Mouse (Mus musculus) forelimb bud, embryonic 11.5 days (tissue): ENCODE data around the gene Arid3c.
A peak's percentile ranks its signal among the peaks of the same experiment; 100 is the strongest.

Experiments
- DNase-seq: peaks from one replicate; pipeline ENCODE4 v3.0.0-alpha.2; 2012; ENCODE audit warnings: low read depth, low spot score

Gene Arid3c

DNA sequence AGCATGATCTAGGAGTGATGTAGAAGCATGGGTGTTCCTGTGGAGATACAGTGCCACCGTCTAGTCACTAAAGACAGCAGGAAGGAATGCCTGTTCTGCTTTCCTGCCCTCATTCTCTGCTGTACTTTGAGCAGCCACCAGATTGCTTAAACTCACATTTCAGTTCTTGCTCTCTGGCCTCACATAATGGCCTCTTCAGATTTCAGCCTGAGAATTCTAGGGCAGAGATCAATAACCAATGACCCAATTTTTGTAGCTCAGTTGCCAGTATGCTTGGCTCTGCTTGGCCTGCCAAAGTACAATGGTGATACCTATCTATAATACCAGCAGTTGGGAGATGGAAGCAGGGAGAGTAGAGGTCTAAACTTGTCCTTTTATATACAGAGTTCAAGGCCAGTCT is 14.1 kb upstream of the Arid3c start:
- DNase-seq, result no peak

DNA sequence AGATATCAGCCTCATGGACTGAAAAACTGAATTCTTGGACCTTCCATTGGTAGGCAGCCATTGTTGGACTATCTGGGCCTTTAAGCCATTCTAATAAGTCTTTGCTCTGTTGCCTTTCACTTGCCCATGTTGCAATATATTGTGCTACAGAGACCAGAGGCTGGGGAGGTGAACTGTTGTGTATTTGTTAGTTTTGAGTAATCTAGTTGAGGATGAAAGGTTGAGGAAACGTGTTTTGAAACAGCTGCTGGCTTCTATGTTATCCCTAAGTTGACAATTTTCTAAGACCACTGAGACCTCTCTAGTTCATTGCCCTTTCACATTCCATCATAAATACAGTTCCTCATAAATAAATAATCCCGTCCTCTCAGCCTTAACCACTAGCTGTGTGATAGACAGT is 13.2 kb upstream of the Arid3c start:
- DNase-seq, result no peak

DNA sequence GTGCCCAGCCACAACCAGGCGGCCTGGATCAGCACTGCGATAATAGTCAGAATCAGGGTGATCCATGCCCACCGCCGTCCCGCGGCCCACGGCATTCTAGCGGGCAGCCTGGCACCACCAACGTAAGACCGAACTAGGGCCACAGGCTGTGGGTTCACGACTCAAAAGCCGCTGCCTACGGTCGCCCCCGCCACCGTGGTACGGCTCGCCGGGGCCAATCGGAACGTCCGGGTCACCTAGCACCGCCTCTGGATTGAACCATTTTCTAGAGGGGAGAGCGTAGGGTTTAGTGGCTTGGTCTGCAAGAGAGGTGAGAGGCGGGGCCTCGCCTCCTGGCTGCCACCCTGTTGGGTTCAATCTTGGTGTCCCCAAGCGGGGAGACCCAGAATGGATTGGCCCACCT is 10.2 kb upstream of the Arid3c start:
- DNase-seq, result peak; percentile 96

DNA sequence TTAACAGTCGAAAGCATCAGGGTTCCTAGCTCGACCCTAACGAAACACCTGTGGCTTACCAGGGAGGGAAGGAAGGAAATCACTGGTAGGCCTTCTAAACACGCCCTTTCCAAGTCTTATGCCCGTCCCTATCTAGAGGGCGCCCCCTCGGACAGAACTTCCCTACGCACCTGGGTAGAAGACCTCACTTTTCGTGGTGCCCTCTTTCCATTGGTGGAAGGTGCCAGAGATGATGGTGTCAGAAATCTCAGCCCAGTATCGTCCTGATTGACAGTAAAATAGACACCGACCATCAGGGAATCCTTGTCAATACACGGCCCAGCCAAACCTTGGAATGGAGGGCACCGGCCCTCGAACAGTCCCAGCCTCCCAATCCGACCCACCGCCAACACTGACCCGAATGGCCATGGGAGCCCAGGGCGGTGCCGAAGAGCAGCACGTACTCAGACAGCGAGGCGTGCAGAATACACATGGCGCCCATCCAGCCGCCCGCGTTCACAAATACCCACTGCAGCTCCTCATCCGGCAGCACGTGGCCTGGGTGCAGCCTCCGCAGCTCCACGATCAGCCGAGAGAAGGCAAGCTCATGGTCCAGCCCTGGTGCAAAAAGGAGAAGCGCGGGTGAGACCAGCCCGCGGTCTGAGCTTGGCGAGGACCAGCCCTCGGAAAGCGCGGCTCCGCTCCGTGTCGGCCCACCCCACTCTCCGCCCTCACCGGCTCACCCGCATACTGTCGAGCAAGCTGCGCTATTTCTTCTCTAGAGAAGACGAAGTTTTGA is 9.6 kb upstream of the Arid3c start:
- DNase-seq, result no peak

DNA sequence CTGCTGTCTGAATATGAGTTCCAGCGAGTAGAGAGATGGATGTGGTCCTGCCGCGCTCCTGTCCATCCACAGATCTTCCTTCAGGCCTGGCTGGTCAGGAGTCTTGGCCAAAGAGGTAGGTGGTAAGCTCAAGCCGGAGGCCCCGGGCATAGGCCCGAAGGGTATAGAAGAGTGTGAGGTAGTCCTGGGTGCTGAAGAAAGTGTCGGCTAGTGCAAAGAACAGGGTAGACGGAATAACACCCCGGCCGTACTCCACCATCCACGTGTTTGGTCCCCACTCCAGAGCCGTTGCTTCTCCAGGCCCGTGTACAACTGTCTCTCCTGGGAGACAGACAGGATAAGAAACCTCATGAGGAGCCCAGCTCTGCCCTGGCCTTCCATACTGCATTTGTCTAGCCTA is 8.3 kb upstream of the Arid3c start:
- DNase-seq, result no peak

DNA sequence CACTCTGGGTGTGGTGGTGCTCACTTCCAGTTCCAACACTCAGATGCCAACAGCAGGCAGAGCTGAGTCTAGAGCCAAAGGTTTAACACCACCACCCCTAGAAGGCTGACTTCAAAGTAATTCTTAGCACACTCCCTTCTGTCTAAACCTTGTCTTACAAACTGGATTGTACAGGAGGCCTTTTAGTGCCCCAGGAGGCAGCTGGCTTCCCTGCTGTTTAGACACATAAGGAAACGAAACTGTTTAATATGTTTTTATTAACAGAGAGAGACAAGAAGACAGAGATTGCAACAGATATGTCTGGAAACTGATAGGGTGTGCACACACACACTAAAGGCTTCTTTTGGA is 7.3 kb upstream of the Arid3c start:
- DNase-seq, result no peak

DNA sequence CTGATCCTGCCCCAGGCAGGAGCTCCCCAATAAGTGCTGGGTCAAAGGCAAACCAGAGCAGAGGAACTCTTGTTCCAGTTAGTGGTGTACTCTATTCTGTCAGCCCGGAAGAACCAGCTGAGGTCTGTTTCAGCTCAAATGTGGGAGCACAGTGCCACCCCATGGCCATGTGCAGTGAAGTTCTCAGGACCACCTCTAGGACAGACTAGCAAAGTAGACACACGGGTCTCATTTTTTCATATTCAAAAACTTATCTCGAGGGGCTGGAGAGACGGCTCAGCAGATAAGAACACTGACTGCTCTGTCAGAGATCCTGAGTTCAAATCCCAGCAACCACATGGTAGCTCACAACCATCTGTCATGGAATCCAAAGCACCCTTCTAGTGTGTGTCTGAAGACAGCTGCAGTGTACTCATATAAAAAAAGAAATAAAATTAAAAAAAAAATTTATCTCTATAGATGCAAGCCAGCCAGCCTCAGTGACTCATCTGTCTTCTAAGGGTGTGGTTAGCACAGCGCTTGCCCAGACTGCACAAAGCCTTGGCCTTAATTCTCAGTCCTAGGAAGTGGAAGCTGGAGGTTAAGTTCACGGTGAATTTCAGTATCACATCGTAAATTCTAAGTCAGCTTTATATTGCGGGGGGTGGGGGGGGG is 6.8 kb upstream of the Arid3c start:
- peak; percentile 68 for DNase-seq

DNA sequence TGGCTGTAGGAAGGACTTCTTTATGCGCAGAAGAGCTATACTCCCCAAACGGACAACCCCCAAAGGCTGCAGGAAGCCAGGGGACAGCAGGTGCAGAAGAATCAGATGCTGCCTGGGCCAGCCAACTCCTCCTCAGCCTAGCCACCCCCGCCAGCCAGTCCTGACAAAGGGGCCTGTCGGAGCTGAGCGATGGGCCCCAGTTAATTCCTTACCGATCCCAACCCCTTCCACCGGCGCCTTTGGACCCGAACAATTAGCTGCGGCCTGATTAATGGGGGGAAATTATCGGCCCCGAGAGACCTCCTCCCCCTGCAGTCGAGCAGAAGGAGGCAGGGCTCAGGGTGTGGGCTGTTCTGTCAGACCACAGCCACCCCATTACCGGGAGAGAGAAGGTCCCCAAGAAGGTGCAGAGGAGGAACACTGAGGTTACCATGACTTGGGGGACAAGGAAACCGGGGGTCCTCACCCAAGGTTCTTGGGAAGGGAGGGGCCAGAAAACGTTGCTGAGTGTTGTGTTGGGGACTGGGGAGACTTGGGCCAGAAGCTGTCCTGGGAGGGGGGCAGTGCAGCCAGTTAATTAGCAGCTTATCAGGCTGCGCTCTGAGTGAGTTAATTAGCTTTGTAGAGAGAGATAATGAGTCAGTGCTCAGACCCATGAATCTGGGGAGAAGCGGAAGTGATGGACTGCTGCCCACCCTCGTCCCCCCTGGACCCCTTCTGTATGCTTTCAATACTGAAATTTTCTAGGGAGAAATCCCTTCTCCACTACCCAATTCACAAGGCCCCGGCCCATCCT is 3.9 kb downstream of the Arid3c start:
- DNase-seq, result no peak

DNA sequence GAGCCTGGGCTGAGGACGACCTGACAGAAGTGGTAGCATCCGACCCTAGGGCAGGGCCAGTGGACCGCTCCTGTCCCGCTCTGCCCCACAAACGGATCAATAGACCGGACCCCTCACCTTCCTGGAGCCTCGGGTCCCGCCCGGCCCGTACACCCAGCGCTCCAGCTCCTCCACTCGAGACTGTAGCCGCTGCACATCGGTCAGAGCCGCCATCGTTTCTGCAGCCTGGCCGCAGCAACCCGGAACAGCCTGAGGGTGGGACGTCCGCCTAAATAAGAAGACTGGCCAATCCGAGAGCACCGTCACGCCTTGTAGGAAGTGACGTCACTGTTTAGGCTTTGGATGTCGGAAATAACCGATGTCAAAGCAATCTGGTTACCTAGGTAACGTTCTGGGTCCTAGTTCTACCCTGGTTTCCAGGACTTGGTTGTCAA is 8.0 kb downstream of the Arid3c start, which contains the start of gene Dctn3:
Gene Dctn3 (minus strand): TSS at position 253 of the 434 bp plus-strand sequence.
- peak; percentile 96 for DNase-seq

DNA sequence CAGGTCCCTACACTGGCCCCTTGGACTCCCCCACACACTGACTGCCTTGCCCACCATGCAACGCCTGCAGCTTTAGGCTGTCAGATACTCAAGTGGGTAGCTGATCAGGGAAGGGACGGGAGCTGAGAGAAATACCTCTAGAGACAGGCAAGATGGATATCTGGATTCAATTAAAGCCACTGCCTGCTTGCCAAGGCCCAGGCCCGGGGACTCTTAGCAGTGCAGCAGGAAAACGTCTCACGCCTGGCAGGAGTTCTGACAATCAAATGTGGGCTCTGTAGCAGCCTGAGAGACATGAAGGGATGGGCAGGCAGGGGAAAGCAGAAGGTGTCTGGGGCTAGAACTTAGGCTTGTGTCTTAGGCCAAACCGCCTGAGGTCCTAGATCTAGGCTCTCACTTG is 14.1 kb downstream of the Arid3c start:
- no peak for DNase-seq

DNA sequence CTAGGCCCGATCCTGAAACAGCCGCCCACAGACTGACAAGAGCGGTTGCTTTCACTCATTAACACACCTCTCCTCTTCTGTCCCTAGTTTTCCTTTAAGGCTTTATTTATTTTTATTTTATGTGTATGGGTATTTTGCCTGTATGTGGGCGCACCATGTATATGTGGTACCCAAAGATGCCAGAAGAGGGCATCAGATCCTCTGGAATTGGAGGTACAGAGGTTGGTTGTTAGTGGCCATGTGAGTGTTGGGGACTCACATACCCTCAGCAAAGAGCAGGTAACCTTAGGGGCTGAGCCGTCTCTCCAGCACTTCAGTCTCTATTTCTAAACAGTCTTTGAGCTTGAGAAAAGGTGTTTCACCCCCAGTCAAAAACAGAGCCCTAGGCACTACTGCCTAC is 15.3 kb downstream of the Arid3c start:
- no peak for DNase-seq

DNA sequence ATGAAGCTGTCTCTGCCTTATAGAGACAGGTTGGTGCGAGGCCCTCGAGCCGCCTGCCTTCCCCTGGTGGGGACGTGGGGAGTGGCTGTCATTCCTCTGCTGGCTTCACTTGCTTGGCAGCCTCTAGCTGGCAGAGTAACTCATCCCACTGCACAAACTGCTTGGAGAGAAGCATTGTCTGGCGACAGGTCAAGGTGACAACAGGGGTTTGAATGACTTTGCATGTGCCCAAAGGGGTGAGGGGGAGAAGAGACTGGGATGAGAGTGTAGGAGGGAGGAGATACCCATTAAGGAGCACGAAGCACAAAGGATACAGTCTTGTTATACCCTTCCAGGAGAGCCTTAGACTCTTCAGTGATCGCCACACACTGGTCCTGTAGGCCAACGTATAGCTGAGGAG is 15.9 kb downstream of the Arid3c start:
- DNase-seq, result no peak

DNA sequence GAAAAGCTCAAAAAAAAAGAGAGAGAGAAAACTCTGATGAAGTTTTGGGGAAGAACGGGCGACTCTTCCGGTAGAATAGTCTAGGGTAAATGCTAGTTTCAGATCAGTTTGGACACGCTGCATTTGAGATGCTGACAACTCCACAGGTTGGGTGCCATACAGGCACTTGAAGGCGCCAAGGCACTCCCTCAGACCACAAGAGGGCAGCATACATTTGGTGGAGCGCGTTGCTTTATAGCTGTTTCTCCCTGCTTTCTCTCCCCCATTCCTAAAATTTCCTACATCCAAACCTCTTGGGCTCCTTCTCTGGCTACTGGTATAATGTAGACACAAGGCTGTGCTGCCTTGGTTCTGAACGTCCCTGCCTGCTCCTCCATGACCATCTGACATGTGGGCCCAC is 16.7 kb downstream of the Arid3c start:
- peak; percentile 74 for DNase-seq

DNA sequence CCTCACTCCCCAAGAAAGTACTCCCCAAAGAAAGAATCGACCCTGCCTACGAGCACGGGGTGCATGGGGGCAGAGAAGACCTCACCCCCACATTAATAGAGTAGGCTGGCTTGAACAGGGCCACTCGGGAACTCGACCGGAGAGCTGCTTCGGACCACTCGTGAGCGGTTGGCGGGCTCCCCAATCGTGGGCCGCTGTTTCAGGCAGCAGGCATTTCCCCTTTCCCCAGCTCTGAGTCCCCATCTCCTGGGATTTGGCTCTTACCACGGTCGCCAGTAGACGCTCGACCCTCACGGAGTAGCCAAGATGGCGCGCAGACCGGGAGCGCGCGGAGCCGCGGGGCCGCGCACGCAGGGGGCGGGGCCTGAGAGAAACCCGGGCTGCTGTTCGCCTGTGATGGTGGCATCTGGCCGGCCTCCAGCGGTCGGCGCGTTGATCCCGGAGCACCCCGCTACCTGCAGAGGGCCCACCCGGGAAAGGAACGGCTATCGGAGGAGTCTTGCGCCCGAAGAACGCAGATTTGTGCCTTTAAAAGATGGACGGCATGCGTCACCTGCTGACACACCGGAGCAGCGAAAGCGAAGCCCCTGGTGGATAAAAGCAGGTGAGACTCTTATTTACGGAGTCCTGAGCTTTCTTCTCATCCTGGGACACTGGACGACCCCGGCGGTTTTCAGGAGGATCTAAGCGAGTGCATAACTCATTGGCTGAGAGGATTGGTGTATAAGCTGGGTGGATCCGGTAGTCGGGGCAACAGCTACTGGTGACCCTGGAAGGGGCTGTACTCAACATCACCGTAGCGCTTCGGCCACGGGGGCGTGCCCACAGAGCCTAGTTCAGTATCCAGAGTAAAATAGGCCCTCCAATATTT is 17.5 kb downstream of the Arid3c start, which contains the start of gene Rpp25l:
Gene Rpp25l (minus strand): TSS at position 338 of the 871 bp plus-strand sequence.
- peak; percentile 87 for DNase-seq

DNA sequence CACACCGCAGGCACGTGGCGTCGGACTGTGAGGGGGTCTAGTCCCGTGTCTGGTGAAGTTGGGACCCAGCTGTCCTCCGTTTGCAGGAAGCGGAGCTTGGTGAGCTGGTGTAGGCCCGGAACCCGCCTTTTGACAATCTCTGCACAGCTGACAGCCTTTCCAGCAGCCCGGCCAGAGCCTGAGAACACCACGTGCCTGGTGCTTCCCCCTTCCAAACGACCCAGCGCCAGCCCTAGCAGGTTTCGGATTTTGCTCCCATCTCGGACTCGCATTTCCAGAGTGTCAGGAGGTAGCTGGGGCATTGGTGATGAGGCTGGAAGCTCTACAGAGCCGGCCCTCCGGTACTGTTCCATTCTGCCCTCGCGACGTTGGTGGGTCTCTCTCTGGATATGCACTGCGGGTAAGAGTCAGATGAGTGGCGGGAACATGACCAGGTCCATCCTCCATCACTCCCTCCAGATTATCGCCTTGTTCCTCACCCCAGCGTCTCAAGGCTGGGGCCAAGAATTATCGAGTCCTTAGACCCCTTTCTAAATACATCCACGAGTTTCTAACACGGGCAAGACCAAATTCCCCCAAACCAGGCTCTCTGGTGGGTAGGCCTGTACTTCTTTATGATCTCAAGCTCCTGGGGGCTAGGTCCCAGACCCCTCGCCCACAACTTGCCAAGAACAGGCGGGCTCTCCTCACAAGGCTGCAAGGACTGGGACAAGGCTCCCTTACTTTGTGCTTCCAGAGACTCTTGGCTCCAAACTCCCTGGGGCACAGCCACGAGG is 18.3 kb downstream of the Arid3c start:
- DNase-seq, result no peak

DNA sequence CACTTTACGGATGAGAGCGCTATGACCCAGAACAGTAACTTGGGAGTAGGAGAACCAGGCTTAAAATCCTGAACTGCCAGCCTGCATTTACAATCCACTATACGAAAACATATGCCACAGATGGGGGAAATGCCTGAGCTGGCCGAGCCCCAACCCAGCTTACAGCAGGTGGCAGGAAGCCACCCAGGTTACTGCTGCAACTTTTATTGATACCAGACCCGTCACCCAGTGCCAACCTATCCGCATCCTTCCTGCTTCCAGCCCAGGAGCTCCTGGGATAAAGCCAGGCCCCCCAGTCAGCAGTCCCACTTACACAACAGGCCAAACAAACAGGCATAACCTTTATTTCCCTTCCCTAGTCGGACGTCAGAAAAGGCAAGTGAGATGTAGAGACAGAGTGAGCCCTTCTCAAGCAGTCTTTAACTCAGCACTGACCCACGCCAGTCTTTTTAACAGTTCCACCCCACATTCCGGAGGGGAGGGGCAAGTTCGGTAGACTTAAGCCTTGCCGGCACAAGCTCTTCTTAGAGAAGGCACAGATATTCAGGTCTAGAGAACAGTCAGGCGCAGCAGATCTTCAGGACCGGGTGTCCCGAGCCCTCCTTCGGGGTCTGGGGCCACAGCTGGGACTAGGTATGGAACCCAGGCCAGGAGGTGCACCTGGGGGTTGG is 19.1 kb downstream of the Arid3c start:
- no peak for DNase-seq

DNA sequence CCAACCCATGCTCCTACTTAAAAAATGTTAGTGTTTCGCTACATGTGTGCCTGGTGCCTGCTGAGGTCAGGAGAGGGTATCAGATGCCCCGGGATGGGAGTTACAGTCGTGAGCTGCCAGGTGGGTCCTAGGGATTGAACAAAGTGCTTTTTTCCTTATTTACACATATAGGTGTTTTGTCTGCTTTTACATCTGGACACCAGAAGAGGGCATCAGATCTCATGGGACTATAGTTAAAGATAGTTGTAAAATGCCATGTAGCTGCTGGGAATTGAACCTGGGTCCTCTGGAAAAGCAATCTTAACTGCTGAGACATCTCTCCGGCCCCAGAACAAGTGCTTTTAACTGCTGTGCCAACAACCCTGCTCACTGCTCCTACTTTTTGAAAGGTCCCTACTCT is 20.7 kb downstream of the Arid3c start:
- no peak for DNase-seq

DNA sequence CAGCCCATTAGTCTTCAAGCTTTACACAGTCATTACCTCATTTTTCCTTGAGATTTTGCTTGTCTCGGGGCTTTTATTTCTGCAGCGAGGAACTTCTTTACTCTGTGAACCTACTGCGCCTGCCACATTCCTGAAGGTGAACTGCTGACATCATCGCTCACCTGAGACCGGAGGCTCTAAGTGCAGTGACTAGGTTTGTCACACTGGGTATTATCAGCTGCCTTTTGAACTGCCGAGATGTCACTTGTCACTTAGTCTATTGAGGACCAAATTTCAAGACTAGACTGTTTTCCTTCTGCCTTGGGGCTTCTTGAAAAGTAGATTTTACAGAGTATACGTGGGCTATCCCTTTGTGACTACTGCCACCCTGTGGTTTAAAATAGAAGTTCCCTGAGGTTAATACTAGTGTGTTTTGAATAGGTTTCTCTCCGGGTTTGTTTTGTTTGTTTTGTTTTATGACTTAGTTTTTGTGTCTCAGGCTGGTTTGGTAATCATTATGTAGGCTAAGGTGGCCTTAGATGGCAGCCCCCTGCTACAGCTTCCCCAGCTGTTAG is 22.7 kb downstream of the Arid3c start:
- DNase-seq, result peak; percentile 69

DNA sequence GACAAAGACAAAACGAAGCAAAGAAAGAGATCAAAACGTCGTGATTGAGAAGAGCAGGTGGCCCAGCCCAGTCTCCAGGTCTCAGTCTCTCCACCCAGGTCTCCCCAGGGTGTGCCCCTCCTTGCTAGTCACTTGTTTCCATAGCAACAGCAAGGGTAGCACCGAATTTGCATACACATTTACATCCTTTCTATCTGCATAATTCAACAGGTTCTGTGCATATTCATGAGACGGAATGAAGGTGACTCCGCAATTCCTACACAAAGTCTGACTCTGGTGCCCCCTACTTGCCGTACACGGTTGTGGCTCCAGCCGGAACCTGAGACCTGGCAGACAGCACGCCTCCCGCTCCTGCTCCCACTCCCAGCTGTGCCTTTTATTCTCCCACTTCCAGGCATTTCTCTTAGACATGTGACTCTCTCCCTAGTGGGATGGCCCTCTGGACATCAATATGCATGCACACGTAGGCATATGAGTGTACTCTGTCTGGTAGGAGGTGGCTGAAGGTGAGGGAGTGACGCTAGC is 23.9 kb downstream of the Arid3c start:
- peak; percentile 74 for DNase-seq
